Mouse (Mus musculus): Measurements from ENCODE around the gene Igf1r. TPM values are rescaled to one million over a fixed set of nuclear protein-coding genes. Genes with fewer than 3 reads are reported as not detected.

Gene Igf1r
- polyA plus RNA-seq, 1 experiment from 2014 or later = 2.7 TPM

DNA sequence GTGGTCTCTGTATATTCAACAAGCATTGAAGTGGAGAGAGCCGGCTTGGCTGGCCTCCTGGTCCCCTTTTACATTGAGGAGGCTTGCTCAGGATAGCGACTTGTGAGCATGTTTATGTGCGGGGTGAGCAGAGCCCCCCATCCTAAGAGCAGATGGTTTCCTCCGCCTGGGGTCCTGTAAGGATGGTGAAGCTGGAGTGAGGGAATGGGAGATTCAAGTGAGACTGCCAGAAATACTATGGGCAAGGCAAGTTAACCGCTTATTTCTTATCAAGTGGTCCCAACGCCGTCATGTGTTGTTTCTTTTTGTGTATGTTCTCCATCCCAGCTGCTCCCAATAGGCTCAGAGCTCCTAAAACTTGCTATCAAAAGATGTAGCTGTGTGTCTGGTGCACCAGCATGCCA is 175.6 kb downstream of the Igf1r start:
- WGBS (ENCODE audit: insufficient replicate concordance) = 16% methylated on average over 7 of the region's 7 CpGs
- H3K27ac ChIP-seq (ENCODE audit: low read depth) = peak overlapping the region; percentile 88
- H3K27me3 ChIP-seq (ENCODE audit: insufficient read depth, low read length) = peaks cover 50% of the 10 kb centered on the region
- peak overlapping the region; percentile 56 for H3K4me3 ChIP-seq (ENCODE audit: low read depth, low read length)
- peak overlapping the region; percentile 73 for H3K4me2 ChIP-seq (ENCODE audit: low read depth, low read length)
- no peaks in the 10 kb centered on the region for H3K36me3 ChIP-seq (replicated peaks; ENCODE audit: insufficient read depth, low read length)
- H3K4me1 ChIP-seq (ENCODE audit: insufficient read depth) = peaks cover 22% of the 10 kb centered on the region
- H3K9ac ChIP-seq (replicated peaks) = peak overlapping the region; percentile 66
- TF ChIP-seq CTCF (IDR thresholded peaks at IDR 0.05; ENCODE audit: low read depth) = no peak
- TF ChIP-seq EP300 (IDR thresholded peaks at IDR 0.05; ENCODE audit: low read depth) = no peak
- no peaks in the 10 kb centered on the region for H3K9me3 ChIP-seq (ENCODE audit: low read length)
- DNase-seq (no peak), ATAC-seq (no peak)

- Histone ChIP-seq H3K4me3 (ENCODE audit: low read depth, low read length) (peak overlapping the region; percentile 56), H3K4me1 (ENCODE audit: insufficient read depth) (peaks cover 22% of the 10 kb centered on the region), H3K9me3 (ENCODE audit: low read length) (no peaks in the 10 kb centered on the region), H3K27me3 (ENCODE audit: insufficient read depth, low read length) (peaks cover 48% of the 10 kb centered on the region), H3K4me2 (ENCODE audit: low read depth, low read length) (peak overlapping the region; percentile 73), H3K9ac (replicated peaks) (peak overlapping the region; percentile 66), H3K36me3 (replicated peaks; ENCODE audit: insufficient read depth, low read length) (no peaks in the 10 kb centered on the region), H3K27ac (ENCODE audit: low read depth) (peak overlapping the region; percentile 88)
- ATAC-seq (peak; percentile 92), DNase-seq (peak; percentile 95)
- no peak for TF ChIP-seq EP300 (IDR thresholded peaks at IDR 0.05; ENCODE audit: low read depth)
- no peak for TF ChIP-seq CTCF (IDR thresholded peaks at IDR 0.05; ENCODE audit: low read depth)
- 1% methylated on average over 19 of the region's 19 CpGs for WGBS (ENCODE audit: insufficient replicate concordance)
Observed at GRCm38 (mm10) chr7:68129077-68129511, 176.5 kb downstream of the Igf1r start.

DNA sequence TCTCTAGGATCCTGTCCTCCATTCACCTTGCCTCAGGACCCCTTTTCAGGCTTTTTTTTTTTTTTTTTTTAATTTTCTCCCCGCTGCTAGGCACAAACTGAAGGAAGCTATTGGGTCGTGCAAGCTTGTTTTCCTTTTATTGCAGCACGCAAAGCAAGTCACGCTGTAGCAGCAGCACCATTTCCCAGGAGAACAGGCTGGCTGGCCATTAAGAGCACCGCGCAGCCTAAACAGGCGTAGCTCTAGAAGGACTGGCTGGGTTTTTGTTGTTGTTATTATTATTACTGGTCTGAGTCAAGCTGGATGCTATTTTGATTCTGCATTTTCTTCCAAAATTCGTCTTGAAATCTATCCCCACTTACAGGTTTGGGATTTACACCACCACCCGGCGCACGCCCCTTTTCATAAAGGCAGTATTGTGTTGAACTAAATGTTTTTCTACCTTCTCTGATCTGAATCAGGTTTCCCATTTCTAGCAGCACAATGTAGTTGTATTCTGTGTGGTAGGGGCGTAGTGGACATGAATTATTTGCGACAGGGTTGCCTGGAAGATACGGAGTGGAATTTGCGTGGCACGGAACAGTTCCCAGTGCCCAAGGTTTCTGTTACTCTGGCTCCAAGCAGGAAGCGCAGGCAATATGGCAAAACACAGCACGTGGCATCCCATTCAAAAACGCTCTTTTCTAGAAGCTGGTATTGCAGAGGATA is 177.1 kb downstream of the Igf1r start:
- ATAC-seq (peak; percentile 37), DNase-seq (peak; percentile 89)
- 1% methylated on average over 19 of the region's 19 CpGs for WGBS (ENCODE audit: insufficient replicate concordance)
- H3K4me3 ChIP-seq (ENCODE audit: low read depth, low read length) = peak overlapping the region; percentile 56
- peaks cover 22% of the 10 kb centered on the region for H3K4me1 ChIP-seq (ENCODE audit: insufficient read depth)
- H3K9me3 ChIP-seq (ENCODE audit: low read length) = no peaks in the 10 kb centered on the region
- no peaks in the 10 kb centered on the region for H3K36me3 ChIP-seq (replicated peaks; ENCODE audit: insufficient read depth, low read length)
- peaks cover 46% of the 10 kb centered on the region for H3K27me3 ChIP-seq (ENCODE audit: insufficient read depth, low read length)
- peak overlapping the region; percentile 88 for H3K27ac ChIP-seq (ENCODE audit: low read depth)
- TF ChIP-seq EP300 (IDR thresholded peaks at IDR 0.05; ENCODE audit: low read depth) (no peak; the same call in 1 of the 2 replicates), CTCF (IDR thresholded peaks at IDR 0.05; ENCODE audit: low read depth) (no peak)
- H3K9ac ChIP-seq (replicated peaks) = peak overlapping the region; percentile 66
- H3K4me2 ChIP-seq (ENCODE audit: low read depth, low read length) = peak overlapping the region; percentile 73

- no peaks in the 10 kb centered on the region for H3K9me3 ChIP-seq (ENCODE audit: low read length)
- no peak for DNase-seq
- H3K4me1 ChIP-seq (ENCODE audit: insufficient read depth) = peaks cover 22% of the 10 kb centered on the region
- peaks cover 40% of the 10 kb centered on the region for H3K27me3 ChIP-seq (ENCODE audit: insufficient read depth, low read length)
- H3K36me3 ChIP-seq (replicated peaks; ENCODE audit: insufficient read depth, low read length) = no peaks in the 10 kb centered on the region
- H3K4me2 ChIP-seq (ENCODE audit: low read depth, low read length) = no peak overlapping the region
- no peak for ATAC-seq
- 70% methylated on average over 13 of the region's 13 CpGs for WGBS (ENCODE audit: insufficient replicate concordance)
- no peak overlapping the region for H3K4me3 ChIP-seq (ENCODE audit: low read depth, low read length)
- no peak overlapping the region for H3K9ac ChIP-seq (replicated peaks)
- no peak overlapping the region for H3K27ac ChIP-seq (ENCODE audit: low read depth)
- TF ChIP-seq EP300 (IDR thresholded peaks at IDR 0.05; ENCODE audit: low read depth) = no peak
- no peak for TF ChIP-seq CTCF (IDR thresholded peaks at IDR 0.05; ENCODE audit: low read depth)
Observed at GRCm38 (mm10) chr7:68130950-68131580, 178.4 kb downstream of the Igf1r start.

- no peaks in the 10 kb centered on the region for H3K36me3 ChIP-seq (replicated peaks; ENCODE audit: insufficient read depth, low read length)
- no peak overlapping the region for H3K4me3 ChIP-seq (ENCODE audit: low read depth, low read length)
- H3K9ac ChIP-seq (replicated peaks) = no peak overlapping the region
- 32% methylated on average over 6 of the region's 6 CpGs for WGBS (ENCODE audit: insufficient replicate concordance)
- H3K4me2 ChIP-seq (ENCODE audit: low read depth, low read length) = no peak overlapping the region
- DNase-seq = no peak
- no peak for ATAC-seq
- TF ChIP-seq EP300 (IDR thresholded peaks at IDR 0.05; ENCODE audit: low read depth) (no peak), CTCF (IDR thresholded peaks at IDR 0.05; ENCODE audit: low read depth) (no peak)
- peaks cover 25% of the 10 kb centered on the region for H3K27me3 ChIP-seq (ENCODE audit: insufficient read depth, low read length)
- H3K9me3 ChIP-seq (ENCODE audit: low read length) = no peaks in the 10 kb centered on the region
- peaks cover 15% of the 10 kb centered on the region for H3K4me1 ChIP-seq (ENCODE audit: insufficient read depth)
- H3K27ac ChIP-seq (ENCODE audit: low read depth) = peak overlapping the region; percentile 31; the same call in 1 of the 2 replicates
Observed at GRCm38 (mm10) chr7:68133679-68134078, 181.1 kb downstream of the Igf1r start.

- no peaks in the 10 kb centered on the region for H3K9me3 ChIP-seq (ENCODE audit: low read length)
- TF ChIP-seq EP300 (IDR thresholded peaks at IDR 0.05; ENCODE audit: low read depth) = no peak
- no peak overlapping the region for H3K4me3 ChIP-seq (ENCODE audit: low read depth, low read length)
- WGBS (ENCODE audit: insufficient replicate concordance) = 70% methylated on average over 16 of the region's 16 CpGs
- no peak overlapping the region for H3K27ac ChIP-seq (ENCODE audit: low read depth)
- H3K4me1 ChIP-seq (ENCODE audit: insufficient read depth) = peaks cover 15% of the 10 kb centered on the region
- DNase-seq (no peak), ATAC-seq (no peak)
- H3K36me3 ChIP-seq (replicated peaks; ENCODE audit: insufficient read depth, low read length) = no peaks in the 10 kb centered on the region
- no peak overlapping the region for H3K4me2 ChIP-seq (ENCODE audit: low read depth, low read length)
- H3K27me3 ChIP-seq (ENCODE audit: insufficient read depth, low read length) = peaks cover 19% of the 10 kb centered on the region; the same call in 1 of the 2 replicates
- H3K9ac ChIP-seq (replicated peaks) = no peak overlapping the region
Observed at GRCm38 (mm10) chr7:68134948-68135347, 182.3 kb downstream of the Igf1r start.

All from liver, postnatal 0 days (tissue).